14 mouse cellular contexts compared by ENCODE assay signal in the genomic region with DNA sequence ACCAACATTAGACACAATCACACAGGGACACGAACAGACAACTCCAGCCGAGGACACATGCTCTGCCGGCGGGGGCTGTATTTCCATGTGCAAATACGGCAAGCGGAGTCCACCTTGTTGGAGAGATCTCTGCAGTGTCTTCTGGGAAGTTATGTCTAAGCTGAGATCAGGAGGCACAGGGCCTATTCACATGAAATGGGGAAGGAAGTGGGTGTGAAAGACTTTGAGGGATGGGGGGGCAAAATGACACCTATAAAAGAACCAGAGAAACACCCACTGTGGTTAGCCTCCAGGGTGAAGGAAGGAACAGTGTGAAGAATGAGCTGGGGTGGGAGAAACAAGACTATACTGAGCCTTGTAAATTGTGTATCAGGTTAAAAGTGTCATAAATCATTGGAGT. TPM values are rescaled to one million over a fixed set of nuclear protein-coding genes. Genes with fewer than 3 reads are reported as not detected.
A peak's percentile ranks its signal among the peaks of the same experiment; 100 is the strongest.
DNase-seq lines count a peak whose midpoint lies in the region; ATAC-seq and TF ChIP-seq lines count a peak whose summit lies in the region.
"Had no signal": no experiment of that assay in that cellular context is flagged by ENCODE, and none has a peak within 500 bp of the region (broad histone marks: within the 10 kb centered on the region; RNA-seq: fewer than 3 reads in every experiment).

No protein-coding gene starts in this region.

- H3K79me2 ChIP-seq in liver, adult 2 months (ENCODE audit: control insufficient read depth, insufficient read depth, low read length): peaks cover 9% of the 10 kb centered on the region; the same call in 1 of the 2 replicates
- peaks cover 19% of the 10 kb centered on the region for H3K79me2 ChIP-seq in MEL (ENCODE audit: control insufficient read depth, insufficient read depth, low read length, poor library complexity)

- DNase-seq in liver, adult 2 months (ENCODE audit: extremely low read depth, low read depth, low spot score): no peak
- DNase-seq in liver: no peak
- peak; percentile 83 for DNase-seq in MEL (ENCODE audit: low read depth, low spot score)
- no peak for DNase-seq in liver, embryonic 13.5 days
- no peak for DNase-seq in kidney, adult 9 months
- DNase-seq in heart, postnatal 4 days: no peak
- DNase-seq: cerebellum, postnatal 10 days had no signal

- H3K9ac ChIP-seq in liver, adult 2 months (ENCODE audit: low read depth, low read length): peak overlapping the region; percentile 37
- H3K9ac ChIP-seq in MEL (ENCODE audit: control insufficient read depth, low read depth, low read length, poor library complexity, severe bottlenecking): peak overlapping the region; percentile 4
- peak overlapping the region; percentile 73 for H3K9ac ChIP-seq in liver, embryonic 13.5 days
- H3K9ac ChIP-seq: embryonic facial prominence, embryonic 13.5 days; forebrain, embryonic 13.5 days; hindbrain, embryonic 12.5 days; limb, embryonic 15.5 days had no signal

- TF ChIP-seq RAD21 in MEL (IDR thresholded peaks at IDR 0.05; ENCODE audit: low read depth, low read length): no peak

- peaks cover 34% of the 10 kb centered on the region for H3K4me1 ChIP-seq in liver, adult 2 months (ENCODE audit: control insufficient read depth, insufficient read depth, low read length)
- peaks cover 21 to 43% of the 10 kb centered on the region in 2 experiments for H3K4me1 ChIP-seq in MEL (ENCODE audit: control insufficient read depth in 1 of 2, insufficient read depth in 2 of 2, low read length in 2 of 2)
- peaks cover 94% of the 10 kb centered on the region for H3K4me1 ChIP-seq in liver, embryonic 13.5 days (replicated peaks)
- H3K4me1 ChIP-seq: hindbrain, embryonic 12.5 days had no signal

- no peaks in the 10 kb centered on the region for H3K27me3 ChIP-seq in liver, adult 2 months (ENCODE audit: control insufficient read depth, insufficient read depth, low read length)
- H3K27me3 ChIP-seq in MEL (ENCODE audit: control insufficient read depth in 1 of 2, insufficient read depth in 2 of 2, low read length in 2 of 2): no peaks in the 10 kb centered on the region
- H3K27me3 ChIP-seq in liver, embryonic 13.5 days: no peaks in the 10 kb centered on the region
- H3K27me3 ChIP-seq: embryonic facial prominence, embryonic 13.5 days; forebrain, embryonic 13.5 days; hindbrain, embryonic 12.5 days; limb, embryonic 15.5 days had no signal

- peak overlapping the region; percentile 65 for H3K27ac ChIP-seq in liver, adult 2 months (replicated peaks; ENCODE audit: insufficient read depth, low read depth, low read length)
- H3K27ac ChIP-seq in MEL (ENCODE audit: control insufficient read depth, low read depth, low read length): peak overlapping the region; percentile 95
- peak overlapping the region; percentile 99 for H3K27ac ChIP-seq in liver, embryonic 13.5 days
- H3K27ac ChIP-seq: embryonic facial prominence, embryonic 13.5 days; forebrain, embryonic 13.5 days; hindbrain, embryonic 12.5 days; layer of hippocampus, adult 2 months; limb, embryonic 15.5 days had no signal

- 62% methylated on average over 6 of the region's 6 CpGs for WGBS in liver, adult 2 months
- 24% methylated on average over 6 of the region's 6 CpGs for WGBS in liver, embryonic 13.5 days (ENCODE audit: insufficient replicate concordance)

- ATAC-seq in liver, embryonic 13.5 days (ENCODE audit: low read depth): no peak
- peak; percentile 46 for ATAC-seq in neutrophil, adult 5-6 weeks (ENCODE audit: extremely low read depth, insufficient number of reproducible peaks, low FRiP score, poor library complexity, severe bottlenecking)
- ATAC-seq: forebrain, embryonic 13.5 days had no signal

- TF ChIP-seq EP300 in MEL (IDR thresholded peaks at IDR 0.05; ENCODE audit: low read depth in 1 of 2, low read length in 2 of 2): peak; percentile 39 to 76

- peak overlapping the region; percentile 60 for H3K4me2 ChIP-seq in liver, embryonic 13.5 days
- H3K4me2 ChIP-seq: embryonic facial prominence, embryonic 13.5 days; forebrain, embryonic 13.5 days; hindbrain, embryonic 12.5 days; limb, embryonic 15.5 days had no signal

- H3K4me3 ChIP-seq in liver, adult 2 months (ENCODE audit: insufficient read depth, low read depth, low read length): no peak overlapping the region
- H3K4me3 ChIP-seq in MEL (ENCODE audit: control insufficient read depth in 1 of 2, insufficient read depth in 1 of 2, low read depth in 2 of 2, low read length in 2 of 2): no peak overlapping the region
- peak overlapping the region; percentile 29 for H3K4me3 ChIP-seq in liver, embryonic 13.5 days (replicated peaks)
- H3K4me3 ChIP-seq: embryonic facial prominence, embryonic 13.5 days; forebrain, embryonic 13.5 days; hindbrain, embryonic 12.5 days; layer of hippocampus, adult 2 months; limb, embryonic 15.5 days; myocyte had no signal

- peaks cover 3% of the 10 kb centered on the region; the same call in 1 of the 2 replicates for H3K36me3 ChIP-seq in liver, adult 2 months (ENCODE audit: control insufficient read depth, insufficient read depth, low read length)
- peaks cover 0 to 42% of the 10 kb centered on the region in 2 experiments; a peak in 2 of 4 replicates for H3K36me3 ChIP-seq in MEL (ENCODE audit: control insufficient read depth in 1 of 2, insufficient read depth in 2 of 2, low read length in 2 of 2)
- no peaks in the 10 kb centered on the region for H3K36me3 ChIP-seq in liver, embryonic 13.5 days
- H3K36me3 ChIP-seq: embryonic facial prominence, embryonic 13.5 days; hindbrain, embryonic 12.5 days; limb, embryonic 15.5 days had no signal

- TF ChIP-seq CTCF in liver, adult 2 months (IDR thresholded peaks at IDR 0.05; ENCODE audit: low read depth, low read length): no peak
- TF ChIP-seq CTCF in MEL (IDR thresholded peaks at IDR 0.05 in 2 of 3, conservative IDR thresholded peaks at IDR 0.05 in 1 of 3; ENCODE audit: control insufficient read depth in 1 of 3, insufficient read depth in 1 of 3, low read depth in 2 of 3, low read length in 3 of 3, poor library complexity in 1 of 3, severe bottlenecking in 1 of 3): no peak

- no peaks in the 10 kb centered on the region for H3K9me3 ChIP-seq in MEL (replicated peaks; ENCODE audit: insufficient read depth, low read length)
- no peaks in the 10 kb centered on the region for H3K9me3 ChIP-seq in liver, embryonic 13.5 days (replicated peaks)
- H3K9me3 ChIP-seq: embryonic facial prominence, embryonic 13.5 days; forebrain, embryonic 13.5 days; hindbrain, embryonic 12.5 days; limb, embryonic 15.5 days had no signal

- no peak for TF ChIP-seq POLR2A in liver, adult 2 months (IDR thresholded peaks at IDR 0.05; ENCODE audit: extremely low read depth, insufficient read depth, low read length)
- peak in 1 of 2 experiments; percentile 21; a peak in 2 of 4 replicates for TF ChIP-seq POLR2A in MEL (IDR thresholded peaks at IDR 0.05; ENCODE audit: control insufficient read depth in 1 of 2, insufficient read depth in 1 of 2, low read depth in 1 of 2, low read length in 2 of 2, poor library complexity in 1 of 2)

TF ChIP-seq in MEL, 35 proteins besides CTCF, POLR2A, EP300 and RAD21:
- peak; percentile 70 for TF ChIP-seq MAX (IDR thresholded peaks at IDR 0.05; ENCODE audit: low read length)
- TF ChIP-seq SIN3A (IDR thresholded peaks at IDR 0.05; ENCODE audit: low read length): peak; percentile 62
- TF ChIP-seq ELF1 (IDR thresholded peaks at IDR 0.05; ENCODE audit: low read depth, low read length): 0 out of 2 replicates have a peak, but pooled peaks have one; percentile 19
- no peak for TF ChIP-seq POLR2AphosphoS5 (IDR thresholded peaks at IDR 0.05; ENCODE audit: borderline replicate concordance, low read depth, low read length)
- peak; percentile 79 for TF ChIP-seq ETS1 (IDR thresholded peaks at IDR 0.05; ENCODE audit: low read depth, low read length)
- TF ChIP-seq USF1 (IDR thresholded peaks at IDR 0.05; ENCODE audit: low read depth, low read length): no peak
- peak; percentile 53 for TF ChIP-seq TCF12 (IDR thresholded peaks at IDR 0.05; ENCODE audit: low read depth, low read length)
- TF ChIP-seq MAZ (IDR thresholded peaks at IDR 0.05; ENCODE audit: low read depth, low read length): peak; percentile 82
- TF ChIP-seq TBP (IDR thresholded peaks at IDR 0.05; ENCODE audit: low read depth, low read length): peak; percentile 97
- no peak for TF ChIP-seq NRF1 (IDR thresholded peaks at IDR 0.05; ENCODE audit: insufficient read depth, low read depth, low read length, poor library complexity, severe bottlenecking)

RNA-seq across cellular contexts. Expression of gene Aqp9, which starts 3.4 kb away (rescaled TPM):
- total RNA-seq in liver, adult 2 months (2014; rRNA removed): 254 and 300 TPM in 2 replicates
- polyA plus RNA-seq in liver, adult 2 months (2012; rRNA removed): 110 and 114 TPM in 2 replicates
- total RNA-seq in MEL (2012; rRNA removed): 64.8 and 74.3 TPM in 2 replicates
- polyA plus RNA-seq in MEL (2012; ENCODE audit: insufficient read depth in 1 of 2, insufficient read length in 2 of 2, low read depth in 1 of 2, low replicate concordance in 2 of 2, missing spikeins in 1 of 2): 10 to 100 TPM in 1 of 2 experiments, not detected in 1; 76.1 TPM
- 8.3 and 9.3 TPM in 2 replicates for polyA plus RNA-seq in liver, embryonic 13.5 days (2015; fragmentation: Nextera tagmentation; extraction: Ambion mirVana)
- total RNA-seq in neutrophil, adult 5-6 weeks (2017): 58.1 and 58.9 TPM in 2 replicates
- under 1 TPM; 0.09 to 0.24 TPM for total RNA-seq in heart, postnatal 4 days (2021)
- polyA plus RNA-seq: hindbrain, embryonic 12.5 days had no signal

RNA-seq across cellular contexts. Expression of gene Aldh1a2, which starts 50.5 kb away (rescaled TPM):
- total RNA-seq in liver, adult 2 months (2014; rRNA removed): 0.34 and 0.46 TPM in 2 replicates
- polyA plus RNA-seq in liver, adult 2 months (2012; rRNA removed): 0.09 and 0.16 TPM in 2 replicates
- total RNA-seq in MEL (2012; rRNA removed): not detected in 2 replicates
- not detected for polyA plus RNA-seq in MEL (2012; ENCODE audit: insufficient read depth in 1 of 2, insufficient read length in 2 of 2, low read depth in 1 of 2, low replicate concordance in 2 of 2, missing spikeins in 1 of 2)
- polyA plus RNA-seq in liver, embryonic 13.5 days (2015; fragmentation: Nextera tagmentation; extraction: Ambion mirVana): 2.0 and 2.8 TPM in 2 replicates
- total RNA-seq in neutrophil, adult 5-6 weeks (2017): not detected in 2 replicates
- total RNA-seq in heart, postnatal 4 days (2021): 10 to 100 TPM; 56.7 to 59.8 TPM

Comparison
In these comparisons a context has a peak if more than half of its experiments do, and no peak if none do; other contexts are left out.
1. H3K9ac ChIP-seq: peak in every context shown above with its lines; median percentile 73 in liver, embryonic 13.5 days; 37 in liver, adult 2 months; 4 in MEL.
2. RNA of gene Aqp9, which starts 3.4 kb away (total RNA-seq): 254 to 300 TPM in liver, adult 2 months, 64.8 to 74.3 TPM in MEL and 58.1 to 58.9 TPM in neutrophil, adult 5-6 weeks; 0.09 to 0.24 TPM in heart, postnatal 4 days; every median in the first group is over 10 times any median in the second.
3. RNA of gene Aldh1a2, which starts 50.5 kb away (total RNA-seq): 56.7 to 59.8 TPM in heart, postnatal 4 days; 0.34 to 0.46 TPM in liver, adult 2 months, not detected in MEL and not detected in neutrophil, adult 5-6 weeks; every median in the first group is over 10 times any median in the second.
4. Peak in every context shown above with its lines, with median percentiles within 50 percentile points of each other: H3K27ac ChIP-seq.